Mouse (Mus musculus) limb, embryonic 15.5 days (tissue): ENCODE measurements at regions not wholly inside any gene's neighbourhood (a gene's known extent, or its start where the extent isn't known, plus 50 kb on each side); places are given as distances from the start of the nearest gene placed in this dataset.

Experiments used
- ATAC-seq: fragments of 200-750 bp; cut with Nextera tagmentation; 2 replicates; pipeline ENCODE4 v1.8.0; 2017; ENCODE audit warnings: low read depth, moderate TSS enrichment; ENCODE audit not compliant: insufficient number of reproducible peaks, low FRiP score, low TSS enrichment
- H3K27ac ChIP-seq: fragments of 300-500 bp; sonication (generic); 2 replicates; pipeline ENCODE4 v1.5.1; 2015; ENCODE audit warnings: moderate library complexity, mild to moderate bottlenecking, inconsistent platforms
- H3K27me3 ChIP-seq: fragments of 300-500 bp; sonication (generic); 2 replicates; pipeline ENCODE4 v1.6.1; 2015; ENCODE audit warnings: inconsistent platforms
- H3K36me3 ChIP-seq: fragments of 300-500 bp; sonication (generic); 2 replicates; pipeline ENCODE4 v1.6.1; 2015; ENCODE audit warnings: inconsistent platforms
- H3K4me1 ChIP-seq: fragments of 300-500 bp; sonication (generic); 2 replicates; pipeline ENCODE4 v1.6.1; 2015; ENCODE audit warnings: inconsistent platforms
- H3K4me2 ChIP-seq: fragments of 300-500 bp; sonication (generic); 2 replicates; pipeline ENCODE4 v1.6.1; 2015; ENCODE audit warnings: mild to moderate bottlenecking, inconsistent platforms
- H3K4me3 ChIP-seq: fragments of 300-500 bp; sonication (generic); 2 replicates; pipeline ENCODE4 v1.5.1; 2015; ENCODE audit warnings: mild to moderate bottlenecking, inconsistent platforms
- H3K9ac ChIP-seq: fragments of 300-500 bp; sonication (generic); 2 replicates; pipeline ENCODE4 v1.6.1; 2015; ENCODE audit warnings: inconsistent platforms
- H3K9me3 ChIP-seq: fragments of 300-500 bp; sonication (generic); 2 replicates; pipeline ENCODE4 v1.6.1; 2016; ENCODE audit warnings: inconsistent platforms
- WGBS: fragments of 180-500 bp; shearing (Covaris S2); methylation state at CpG from one replicate; pipeline ENCODE4 v1.1.7; 2015; 5-methylcytosine and 5-hydroxymethylcytosine counted together

DNA sequence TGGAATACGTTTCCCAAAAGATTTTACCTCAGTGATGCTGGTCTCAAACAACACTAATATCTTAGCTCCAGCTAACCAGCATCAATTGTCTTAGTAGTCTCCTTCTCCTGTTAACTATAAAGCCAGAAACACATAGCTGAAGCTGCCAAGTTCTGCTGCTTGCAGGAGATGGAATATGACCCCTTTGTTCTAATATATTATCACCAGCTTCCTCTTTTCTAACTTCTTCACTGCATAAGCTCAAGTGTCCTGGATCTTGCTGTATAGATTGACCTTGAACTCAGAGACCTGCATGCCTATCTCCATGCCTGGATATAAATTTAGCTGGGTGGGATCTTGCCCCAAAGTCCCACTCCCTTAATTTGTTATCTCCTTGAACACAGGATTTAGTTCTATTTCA, 94.8 kb downstream of the Rbm46 start:
- Histone ChIP-seq H3K4me1 (no peaks in the 10 kb centered on the region), H3K9ac (no peak overlapping the region), H3K27me3 (no peaks in the 10 kb centered on the region), H3K4me3 (no peak overlapping the region), H3K4me2 (no peak overlapping the region), H3K9me3 (no peaks in the 10 kb centered on the region), H3K27ac (no peak overlapping the region), H3K36me3 (no peaks in the 10 kb centered on the region)
- no peak for ATAC-seq
- 81% methylated on average over 1 of the region's 1 CpGs for WGBS

DNA sequence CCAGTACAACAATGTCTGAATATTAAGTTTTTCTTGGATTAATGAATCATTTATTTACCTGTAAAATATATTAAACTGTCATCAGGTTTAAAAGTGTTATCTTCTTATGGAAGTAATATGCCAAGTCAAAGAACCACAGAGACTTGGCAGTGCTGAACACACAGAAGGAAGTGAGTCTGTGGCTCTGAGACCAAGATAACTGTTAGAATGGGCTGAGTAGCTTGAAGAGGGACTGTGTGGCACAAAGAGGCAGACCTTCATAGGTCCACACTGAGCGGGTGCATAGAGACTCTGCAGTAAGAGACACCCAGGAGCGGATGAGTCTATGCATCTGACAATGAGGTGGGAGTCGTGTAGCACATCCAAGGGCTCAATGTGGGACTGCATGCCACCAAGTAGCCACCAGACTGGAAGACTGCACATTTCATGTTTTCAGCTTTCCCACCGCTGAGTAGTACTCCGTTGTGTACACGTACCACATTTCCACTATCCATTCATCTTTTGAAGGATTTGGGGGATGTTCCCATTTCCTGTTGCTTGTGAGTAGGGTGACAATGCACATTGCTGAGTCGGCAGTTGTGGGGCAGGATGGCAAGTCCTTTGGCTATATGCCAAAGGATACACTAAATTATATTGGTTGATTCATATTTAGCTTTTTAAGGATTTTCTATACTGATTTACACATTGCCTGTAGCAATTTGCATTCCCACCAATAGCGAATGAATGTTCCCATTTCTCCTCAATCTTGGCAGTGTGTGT, 105.6 kb downstream of the Rbm46 start:
- H3K27ac ChIP-seq, result no peak overlapping the region
- H3K9ac ChIP-seq, result no peak overlapping the region
- H3K4me1 ChIP-seq, result 0 out of 2 replicates have a peak, but pooled peaks cover 3% of the 10 kb centered on the region
- no peaks in the 10 kb centered on the region for H3K9me3 ChIP-seq
- ATAC-seq, result no peak
- WGBS, result 92% methylated on average over 8 of the region's 8 CpGs
- no peaks in the 10 kb centered on the region for H3K27me3 ChIP-seq
- no peak overlapping the region for H3K4me3 ChIP-seq
- no peaks in the 10 kb centered on the region for H3K36me3 ChIP-seq
- H3K4me2 ChIP-seq, result no peak overlapping the region

- H3K27ac ChIP-seq, result no peak overlapping the region
- H3K9me3 ChIP-seq, result no peaks in the 10 kb centered on the region
- H3K36me3 ChIP-seq, result no peaks in the 10 kb centered on the region
- 0 out of 2 replicates have a peak, but pooled peaks cover 3% of the 10 kb centered on the region for H3K4me1 ChIP-seq
- H3K4me3 ChIP-seq, result no peak overlapping the region
- no peak for ATAC-seq
- H3K4me2 ChIP-seq, result no peak overlapping the region
- H3K9ac ChIP-seq, result no peak overlapping the region
- 41% methylated on average over 5 of the region's 5 CpGs for WGBS
- H3K27me3 ChIP-seq, result no peaks in the 10 kb centered on the region
Measured at GRCm38 (mm10) chr3:82767484-82767883, 108.8 kb downstream of the Rbm46 start.

GRCm38 (mm10) chr3:82759946-82760345, 116.3 kb downstream of the Rbm46 start:
- H3K27me3 ChIP-seq, result no peaks in the 10 kb centered on the region
- no peaks in the 10 kb centered on the region for H3K36me3 ChIP-seq
- H3K4me3 ChIP-seq, result no peak overlapping the region
- no peaks in the 10 kb centered on the region for H3K9me3 ChIP-seq
- no peaks in the 10 kb centered on the region for H3K4me1 ChIP-seq
- H3K4me2 ChIP-seq, result no peak overlapping the region
- no peak overlapping the region for H3K9ac ChIP-seq
- H3K27ac ChIP-seq, result no peak overlapping the region
- no peak for ATAC-seq
- 84% methylated on average over 2 of the region's 2 CpGs for WGBS

DNA sequence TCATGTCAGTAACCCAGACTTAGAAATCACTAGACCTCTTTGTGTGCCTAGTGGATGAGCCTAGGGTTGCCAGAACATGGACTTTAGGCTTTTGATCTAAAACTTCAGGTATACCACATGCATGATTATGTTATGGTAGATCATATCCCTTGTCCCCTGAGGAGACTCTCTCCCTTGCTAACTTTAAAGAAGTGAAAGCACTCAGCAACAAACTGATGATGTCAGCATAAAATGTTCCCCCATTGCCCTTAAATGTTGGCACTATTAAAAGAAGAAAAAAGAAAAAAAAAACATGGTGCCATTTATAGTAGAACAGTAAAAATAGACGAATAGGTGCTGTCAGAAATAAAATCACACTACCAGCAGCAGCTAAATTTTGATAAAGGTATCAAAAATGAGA, 117.3 kb downstream of the Rbm46 start:
- Histone ChIP-seq H3K27ac (no peak overlapping the region), H3K4me3 (no peak overlapping the region), H3K9me3 (no peaks in the 10 kb centered on the region), H3K4me1 (no peaks in the 10 kb centered on the region), H3K4me2 (no peak overlapping the region), H3K9ac (no peak overlapping the region), H3K36me3 (no peaks in the 10 kb centered on the region), H3K27me3 (no peaks in the 10 kb centered on the region)
- 58% methylated on average over 1 of the region's 1 CpGs for WGBS
- no peak for ATAC-seq

DNA sequence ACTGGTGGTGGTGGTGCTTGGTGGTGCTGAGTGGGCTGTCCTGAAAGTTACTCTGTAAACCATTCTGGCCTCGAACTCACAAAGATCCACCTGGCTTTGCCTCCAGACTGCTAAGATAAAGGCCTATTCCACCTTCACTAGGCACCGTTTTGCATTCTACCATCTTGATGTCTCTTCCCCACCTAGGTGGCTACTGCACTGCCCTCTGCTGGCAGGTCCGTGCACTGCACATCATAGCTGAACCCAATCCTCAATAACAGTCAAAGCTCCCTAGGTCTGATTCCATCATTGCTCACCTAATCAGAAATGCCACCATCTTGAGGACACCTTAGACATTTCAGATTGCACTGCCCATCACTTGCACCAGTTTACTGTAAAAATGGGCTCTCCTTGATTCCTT, 150.7 kb downstream of the Rbm46 start:
- Histone ChIP-seq H3K4me1 (no peaks in the 10 kb centered on the region), H3K9me3 (no peaks in the 10 kb centered on the region), H3K9ac (no peak overlapping the region), H3K4me3 (no peak overlapping the region), H3K36me3 (no peaks in the 10 kb centered on the region), H3K27me3 (no peaks in the 10 kb centered on the region), H3K27ac (no peak overlapping the region), H3K4me2 (no peak overlapping the region)
- WGBS, result 27% methylated on average over 3 of the region's 3 CpGs
- ATAC-seq, result no peak

DNA sequence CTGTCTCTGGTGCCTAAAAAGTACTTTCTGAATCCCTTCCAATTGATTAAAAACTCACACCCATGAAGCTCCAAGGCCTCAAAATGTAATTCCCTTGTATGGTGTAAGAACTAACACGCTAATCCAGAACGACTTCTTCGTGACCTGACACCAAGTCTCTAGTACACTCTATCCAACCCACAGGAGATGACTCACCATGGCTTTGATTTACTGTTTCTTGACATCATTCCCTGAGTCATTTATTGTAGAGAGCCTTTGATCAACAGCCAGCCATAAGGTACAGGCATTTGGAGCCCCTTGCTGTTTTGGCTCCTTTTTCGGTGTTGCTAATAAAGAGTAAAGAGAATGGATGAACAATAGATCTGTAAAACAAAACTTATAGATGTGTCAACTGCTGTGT, 159.7 kb upstream of the Npy2r start:
- Histone ChIP-seq H3K4me1 (no peaks in the 10 kb centered on the region), H3K9me3 (no peaks in the 10 kb centered on the region), H3K4me2 (no peak overlapping the region), H3K27me3 (no peaks in the 10 kb centered on the region), H3K9ac (no peak overlapping the region), H3K27ac (no peak overlapping the region), H3K4me3 (no peak overlapping the region), H3K36me3 (no peaks in the 10 kb centered on the region)
- 55% methylated on average over 4 of the region's 4 CpGs for WGBS
- ATAC-seq, result peak; percentile 52; the same call in 1 of the 2 replicates

- Histone ChIP-seq H3K9ac (no peak overlapping the region), H3K36me3 (no peaks in the 10 kb centered on the region), H3K27me3 (no peaks in the 10 kb centered on the region), H3K4me3 (no peak overlapping the region), H3K9me3 (no peaks in the 10 kb centered on the region), H3K4me1 (no peaks in the 10 kb centered on the region), H3K27ac (no peak overlapping the region), H3K4me2 (no peak overlapping the region)
- 94% methylated on average over 2 of the region's 2 CpGs for WGBS
- no peak for ATAC-seq
Measured at GRCm38 (mm10) chr3:82692131-82692530, 144.2 kb upstream of the Npy2r start.

GRCm38 (mm10) chr3:82656159-82656874, 108.4 kb upstream of the Npy2r start:
- no peaks in the 10 kb centered on the region for H3K9me3 ChIP-seq
- no peak overlapping the region for H3K9ac ChIP-seq
- no peak for ATAC-seq
- no peaks in the 10 kb centered on the region for H3K4me1 ChIP-seq
- H3K27me3 ChIP-seq, result no peaks in the 10 kb centered on the region
- H3K4me3 ChIP-seq, result no peak overlapping the region
- H3K27ac ChIP-seq, result no peak overlapping the region
- no peak overlapping the region for H3K4me2 ChIP-seq
- no peaks in the 10 kb centered on the region for H3K36me3 ChIP-seq
- 76% methylated on average over 8 of the region's 8 CpGs for WGBS

- Histone ChIP-seq H3K36me3 (no peaks in the 10 kb centered on the region), H3K4me1 (no peaks in the 10 kb centered on the region), H3K27me3 (no peaks in the 10 kb centered on the region), H3K4me2 (no peak overlapping the region), H3K9me3 (no peaks in the 10 kb centered on the region), H3K4me3 (no peak overlapping the region), H3K27ac (no peak overlapping the region), H3K9ac (no peak overlapping the region)
- 70% methylated on average over 2 of the region's 2 CpGs for WGBS
- no peak for ATAC-seq
Measured at GRCm38 (mm10) chr3:82652346-82652745, 104.5 kb upstream of the Npy2r start.

GRCm38 (mm10) chr3:82640052-82640451, 92.2 kb upstream of the Npy2r start:
- Histone ChIP-seq H3K27me3 (no peaks in the 10 kb centered on the region), H3K36me3 (no peaks in the 10 kb centered on the region), H3K9ac (no peak overlapping the region), H3K4me2 (no peak overlapping the region), H3K4me3 (no peak overlapping the region), H3K4me1 (no peaks in the 10 kb centered on the region), H3K27ac (no peak overlapping the region), H3K9me3 (no peaks in the 10 kb centered on the region)
- WGBS, result 79% methylated on average over 2 of the region's 2 CpGs
- no peak for ATAC-seq

GRCm38 (mm10) chr3:82636666-82637065, 88.8 kb upstream of the Npy2r start:
- H3K36me3 ChIP-seq, result no peaks in the 10 kb centered on the region
- H3K4me3 ChIP-seq, result no peak overlapping the region
- no peak overlapping the region for H3K9ac ChIP-seq
- H3K4me1 ChIP-seq, result no peaks in the 10 kb centered on the region
- no peak overlapping the region for H3K4me2 ChIP-seq
- no peaks in the 10 kb centered on the region for H3K27me3 ChIP-seq
- no peaks in the 10 kb centered on the region for H3K9me3 ChIP-seq
- H3K27ac ChIP-seq, result no peak overlapping the region
- ATAC-seq, result 0 out of 2 replicates have a peak, but pooled peaks have one; percentile 35
- WGBS, result 17% methylated on average over 3 of the region's 3 CpGs
